Mouse (Mus musculus): ENCODE measurements at regions not wholly inside any gene's neighbourhood (a gene's known extent, or its start where the extent isn't known, plus 50 kb on each side); places are given as distances from the start of the nearest gene placed in this dataset.

DNA sequence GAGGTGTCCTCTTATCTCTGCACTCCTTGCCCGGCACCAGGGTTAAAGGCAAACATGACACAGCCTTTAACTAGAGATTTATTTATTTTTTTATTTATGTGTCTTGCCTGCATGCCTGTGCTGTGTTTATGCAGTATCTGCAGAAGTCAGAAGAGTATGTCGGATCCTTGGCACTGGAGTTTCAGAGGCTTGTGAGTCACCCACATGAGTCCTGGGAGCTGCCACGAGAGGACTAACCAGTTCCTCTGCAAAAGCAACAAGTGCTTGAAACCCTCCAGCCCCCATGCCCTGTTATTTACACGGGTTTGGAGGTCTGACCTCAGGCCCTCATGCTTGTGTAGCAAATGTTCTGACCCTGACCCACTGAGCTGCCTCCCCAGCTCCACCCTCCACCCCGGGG is 210.6 kb downstream of the Sec16b start:
- no peak overlapping the region for H3K4me2 ChIP-seq (replicated peaks; ENCODE audit: low read depth)
- ATAC-seq (ENCODE audit: low FRiP score, low TSS enrichment) (no peak), DNase-seq (ENCODE audit: low spot score) (no peak)
- H3K9me3 ChIP-seq (ENCODE audit: control insufficient read depth, low read length) = no peaks in the 10 kb centered on the region
- no peak overlapping the region for H3K9ac ChIP-seq (ENCODE audit: low read length)
- no peaks in the 10 kb centered on the region for H3K27me3 ChIP-seq (ENCODE audit: control insufficient read depth, insufficient read depth, low read length)
- no peak overlapping the region for H3K27ac ChIP-seq (replicated peaks)
- no peak overlapping the region for H3K4me3 ChIP-seq (ENCODE audit: low read depth, low read length)
- H3K4me1 ChIP-seq (replicated peaks; ENCODE audit: control insufficient read depth, insufficient read depth) = no peaks in the 10 kb centered on the region
- TF ChIP-seq EP300 (optimal IDR thresholded peaks at IDR 0.05) (no peak), CTCF (IDR thresholded peaks at IDR 0.05; ENCODE audit: low read depth) (no peak)
- WGBS = 25% methylated on average over 5 of the region's 5 CpGs
- H3K36me3 ChIP-seq (ENCODE audit: control insufficient read depth, insufficient read depth, low read length) = no peaks in the 10 kb centered on the region

GRCm38 (mm10) chr1:157721946-157722345 is 215.4 kb downstream of the Sec16b start:
- no peaks in the 10 kb centered on the region for H3K27me3 ChIP-seq (ENCODE audit: control insufficient read depth, insufficient read depth, low read length)
- DNase-seq (ENCODE audit: low spot score) = no peak
- 81% methylated on average over 5 of the region's 5 CpGs for WGBS
- H3K9ac ChIP-seq (ENCODE audit: low read length) = no peak overlapping the region
- TF ChIP-seq EP300 (optimal IDR thresholded peaks at IDR 0.05) (no peak), CTCF (IDR thresholded peaks at IDR 0.05; ENCODE audit: low read depth) (no peak)
- H3K4me2 ChIP-seq (replicated peaks; ENCODE audit: low read depth) = no peak overlapping the region
- H3K36me3 ChIP-seq (ENCODE audit: control insufficient read depth, insufficient read depth, low read length) = no peaks in the 10 kb centered on the region
- no peak for ATAC-seq (ENCODE audit: low FRiP score, low TSS enrichment)
- no peaks in the 10 kb centered on the region for H3K9me3 ChIP-seq (ENCODE audit: control insufficient read depth, low read length)
- no peak overlapping the region for H3K4me3 ChIP-seq (ENCODE audit: low read depth, low read length)
- no peak overlapping the region for H3K27ac ChIP-seq (replicated peaks)
- H3K4me1 ChIP-seq (replicated peaks; ENCODE audit: control insufficient read depth, insufficient read depth) = no peaks in the 10 kb centered on the region

GRCm38 (mm10) chr1:157731124-157731523 is 224.6 kb downstream of the Sec16b start:
- ATAC-seq (ENCODE audit: low FRiP score, low TSS enrichment) (no peak), DNase-seq (ENCODE audit: low spot score) (no peak)
- Histone ChIP-seq H3K9me3 (ENCODE audit: control insufficient read depth, low read length) (no peaks in the 10 kb centered on the region), H3K4me3 (ENCODE audit: low read depth, low read length) (no peak overlapping the region), H3K9ac (ENCODE audit: low read length) (no peak overlapping the region), H3K27ac (replicated peaks) (no peak overlapping the region), H3K4me1 (replicated peaks; ENCODE audit: control insufficient read depth, insufficient read depth) (no peaks in the 10 kb centered on the region), H3K4me2 (replicated peaks; ENCODE audit: low read depth) (no peak overlapping the region), H3K36me3 (ENCODE audit: control insufficient read depth, insufficient read depth, low read length) (no peaks in the 10 kb centered on the region), H3K27me3 (ENCODE audit: control insufficient read depth, insufficient read depth, low read length) (no peaks in the 10 kb centered on the region)
- no peak for TF ChIP-seq CTCF (IDR thresholded peaks at IDR 0.05; ENCODE audit: low read depth)
- no peak for TF ChIP-seq EP300 (optimal IDR thresholded peaks at IDR 0.05)
- 78% methylated on average over 1 of the region's 1 CpGs for WGBS

DNA sequence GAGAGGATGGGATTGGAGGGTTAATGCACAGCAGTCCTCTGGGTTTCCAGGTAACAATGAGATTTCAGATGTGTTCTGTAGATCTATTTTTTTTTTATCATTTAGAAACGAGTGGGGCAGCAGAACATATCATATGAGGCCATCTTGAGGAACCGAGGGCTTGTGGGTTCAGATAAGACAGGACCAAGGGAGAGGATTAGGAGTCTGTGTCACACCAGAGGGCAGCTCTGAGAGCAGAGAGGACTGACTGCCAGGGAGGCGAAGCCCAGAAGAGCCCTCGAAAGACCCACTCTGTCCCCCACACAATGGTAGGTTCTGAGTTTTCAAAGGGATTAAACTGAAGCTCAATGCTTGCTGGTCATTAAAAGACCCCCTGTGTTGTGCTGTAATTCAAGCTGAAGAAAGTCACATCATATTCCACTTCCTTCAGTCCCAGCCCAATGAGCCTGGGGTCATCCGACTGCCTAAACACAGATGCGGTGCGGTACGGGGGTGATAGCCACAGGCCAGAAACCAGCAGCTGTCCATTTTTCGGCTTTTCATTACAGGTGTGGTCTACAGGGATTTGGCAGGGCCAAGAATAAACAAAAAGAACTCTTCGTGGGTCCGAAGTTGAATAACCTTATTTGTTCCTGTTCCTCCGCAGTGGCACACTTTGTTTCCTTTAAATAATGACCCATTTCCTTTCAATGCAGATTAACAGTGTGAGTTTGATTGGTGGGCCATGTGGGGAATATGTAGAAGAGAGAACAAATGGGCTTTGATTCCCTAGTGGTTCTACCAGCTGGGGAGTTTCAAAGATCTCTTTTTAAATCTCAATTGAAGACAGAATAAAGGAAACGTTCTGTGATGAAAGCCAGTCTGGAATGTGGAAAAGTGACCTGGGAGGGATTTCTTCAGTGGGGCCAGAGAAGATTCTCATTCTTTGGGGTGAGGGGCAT is 234.5 kb downstream of the Sec16b start:
- Histone ChIP-seq H3K27ac (replicated peaks) (no peak overlapping the region), H3K4me3 (ENCODE audit: low read depth, low read length) (no peak overlapping the region), H3K9ac (ENCODE audit: low read length) (no peak overlapping the region), H3K4me2 (replicated peaks; ENCODE audit: low read depth) (no peak overlapping the region), H3K36me3 (ENCODE audit: control insufficient read depth, insufficient read depth, low read length) (no peaks in the 10 kb centered on the region), H3K4me1 (replicated peaks; ENCODE audit: control insufficient read depth, insufficient read depth) (no peaks in the 10 kb centered on the region), H3K9me3 (ENCODE audit: control insufficient read depth, low read length) (no peaks in the 10 kb centered on the region), H3K27me3 (ENCODE audit: control insufficient read depth, insufficient read depth, low read length) (no peaks in the 10 kb centered on the region)
- TF ChIP-seq CTCF (IDR thresholded peaks at IDR 0.05; ENCODE audit: low read depth) (no peak), EP300 (optimal IDR thresholded peaks at IDR 0.05) (no peak)
- DNase-seq (ENCODE audit: low spot score) (no peak), ATAC-seq (ENCODE audit: low FRiP score, low TSS enrichment) (no peak)
- 57% methylated on average over 13 of the region's 13 CpGs for WGBS

DNA sequence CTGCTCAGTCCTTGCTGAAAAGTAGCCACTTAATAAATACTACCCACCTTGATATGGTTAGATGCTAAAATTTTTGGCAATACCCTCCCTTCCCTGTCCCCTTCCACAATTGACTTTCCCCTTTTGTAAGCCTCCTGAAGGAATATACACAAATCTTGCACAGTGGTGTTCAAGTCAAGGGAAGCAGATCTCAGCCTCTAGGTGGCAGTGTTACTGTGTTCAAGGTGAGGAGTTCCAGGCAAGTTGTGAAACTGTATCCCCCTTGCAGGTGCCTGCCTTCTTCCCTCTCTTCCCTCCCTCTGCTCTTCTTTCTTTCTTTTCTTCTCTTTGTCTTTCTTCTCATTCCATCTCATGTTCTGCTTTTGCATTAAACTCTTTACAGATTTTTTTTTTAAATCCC is 239.1 kb downstream of the Sec16b start:
- no peak overlapping the region for H3K4me3 ChIP-seq (ENCODE audit: low read depth, low read length)
- no peaks in the 10 kb centered on the region for H3K4me1 ChIP-seq (replicated peaks; ENCODE audit: control insufficient read depth, insufficient read depth)
- H3K9me3 ChIP-seq (ENCODE audit: control insufficient read depth, low read length) = no peaks in the 10 kb centered on the region
- H3K9ac ChIP-seq (ENCODE audit: low read length) = no peak overlapping the region
- H3K4me2 ChIP-seq (replicated peaks; ENCODE audit: low read depth) = no peak overlapping the region
- TF ChIP-seq EP300 (optimal IDR thresholded peaks at IDR 0.05) (no peak), CTCF (IDR thresholded peaks at IDR 0.05; ENCODE audit: low read depth) (peak; percentile 81)
- ATAC-seq (ENCODE audit: low FRiP score, low TSS enrichment) = no peak
- no peak overlapping the region for H3K27ac ChIP-seq (replicated peaks)
- DNase-seq (ENCODE audit: low spot score) = peak; percentile 41
- H3K27me3 ChIP-seq (ENCODE audit: control insufficient read depth, insufficient read depth, low read length) = no peaks in the 10 kb centered on the region
- no peaks in the 10 kb centered on the region for H3K36me3 ChIP-seq (ENCODE audit: control insufficient read depth, insufficient read depth, low read length)

- DNase-seq (ENCODE audit: low spot score) = no peak
Measured at GRCm38 (mm10) chr1:157755015-157755649, 248.6 kb downstream of the Sec16b start.

More at GRCm38 (mm10) chr1:157755015-157755649, 248.6 kb downstream of the Sec16b start:
- H3K4me2 ChIP-seq (replicated peaks; ENCODE audit: low read depth) = no peak overlapping the region
- TF ChIP-seq EP300 (optimal IDR thresholded peaks at IDR 0.05) (no peak), CTCF (IDR thresholded peaks at IDR 0.05; ENCODE audit: low read depth) (no peak)
- H3K4me1 ChIP-seq (replicated peaks; ENCODE audit: control insufficient read depth, insufficient read depth) = no peaks in the 10 kb centered on the region
- no peak for ATAC-seq (ENCODE audit: low FRiP score, low TSS enrichment)
- no peak overlapping the region for H3K4me3 ChIP-seq (ENCODE audit: low read depth, low read length)
- WGBS = 23% methylated on average over 10 of the region's 10 CpGs
- no peaks in the 10 kb centered on the region for H3K9me3 ChIP-seq (ENCODE audit: control insufficient read depth, low read length)
- no peak overlapping the region for H3K27ac ChIP-seq (replicated peaks)
- no peaks in the 10 kb centered on the region for H3K36me3 ChIP-seq (ENCODE audit: control insufficient read depth, insufficient read depth, low read length)
- H3K9ac ChIP-seq (ENCODE audit: low read length) = no peak overlapping the region
- no peaks in the 10 kb centered on the region for H3K27me3 ChIP-seq (ENCODE audit: control insufficient read depth, insufficient read depth, low read length)
